In genomic region chr9:20888386-20888765, GRCm38 (mm10) we compare ENCODE assay signal across 7 mouse cellular contexts. TPM values are rescaled to one million over a fixed set of nuclear protein-coding genes. Genes with fewer than 3 reads are reported as not detected.
DNase-seq lines count a peak whose midpoint lies in the region; ATAC-seq and TF ChIP-seq lines count a peak whose summit lies in the region.

No protein-coding gene starts in this region.

- DNase-seq in lung, postnatal 25 days (ENCODE audit: low spot score) = no peak
- no peak for DNase-seq in limb, embryonic 11.5 days (ENCODE audit: low spot score)
- no peak for DNase-seq in left cerebral cortex, postnatal 10 days (ENCODE audit: extremely low spot score in 1 of 2, low spot score in 2 of 2)
- DNase-seq in cerebellum, adult 18-20 months = no peak

- H3K9me3 ChIP-seq in lung, embryonic 16.5 days (ENCODE audit: control insufficient read depth, low read length) = no peaks in the 10 kb centered on the region
- H3K9me3 ChIP-seq in limb, embryonic 11.5 days (ENCODE audit: control insufficient read depth, low read length) = no peaks in the 10 kb centered on the region

- H3K27me3 ChIP-seq in lung, embryonic 16.5 days (ENCODE audit: control insufficient read depth, insufficient read depth, low read depth, low read length) = no peaks in the 10 kb centered on the region
- no peaks in the 10 kb centered on the region for H3K27me3 ChIP-seq in limb, embryonic 11.5 days (ENCODE audit: control insufficient read depth, insufficient read depth, low read length)
- no peaks in the 10 kb centered on the region for H3K27me3 ChIP-seq in small intestine, adult 2 months (ENCODE audit: control insufficient read depth, insufficient read depth, low read length)

- no peak for TF ChIP-seq POLR2A in embryonic fibroblast, embryonic 13.5 days (IDR thresholded peaks at IDR 0.05; ENCODE audit: low read depth, low read length)
- TF ChIP-seq POLR2A in small intestine, adult 2 months (IDR thresholded peaks at IDR 0.05; ENCODE audit: low read depth, low read length) = no peak

- peak overlapping the region; percentile 88 for H3K4me2 ChIP-seq in lung, embryonic 16.5 days (ENCODE audit: low read depth, low read length)
- peak overlapping the region; percentile 36 for H3K4me2 ChIP-seq in limb, embryonic 11.5 days (ENCODE audit: low read depth, severe bottlenecking)

- peak overlapping the region; percentile 93 for H3K9ac ChIP-seq in lung, embryonic 16.5 days (ENCODE audit: low read length)
- H3K9ac ChIP-seq in limb, embryonic 11.5 days (ENCODE audit: low read length) = peak overlapping the region; percentile 58

- intact Hi-C loops in left cerebral cortex, postnatal 10 days (cut with DNase I) = no loop called here

- under 1% methylated on average over 30 of the region's 30 CpGs for WGBS in lung, embryonic 16.5 days
- under 1% methylated on average over 30 of the region's 30 CpGs for WGBS in limb, embryonic 11.5 days
- WGBS in small intestine, adult 2 months = under 1% methylated on average over 30 of the region's 30 CpGs

- H3K27ac ChIP-seq in lung, embryonic 16.5 days (ENCODE audit: low read length) = peak overlapping the region; percentile 95; the same call in 1 of the 2 replicates
- 0 out of 2 replicates have a peak overlapping the region, but pooled peaks have one; percentile 4 for H3K27ac ChIP-seq in embryonic fibroblast, embryonic 13.5 days (ENCODE audit: insufficient read depth, low read length)
- 0 out of 2 replicates have a peak overlapping the region, but pooled peaks have one; percentile 37 for H3K27ac ChIP-seq in limb, embryonic 11.5 days (replicated peaks; ENCODE audit: low read depth, low read length)
- H3K27ac ChIP-seq in small intestine, adult 2 months (ENCODE audit: insufficient read depth, low read depth, low read length) = no peak overlapping the region

- TF ChIP-seq CTCF in embryonic fibroblast, embryonic 13.5 days (IDR thresholded peaks at IDR 0.05; ENCODE audit: borderline replicate concordance, insufficient read depth, low read length) = no peak
- no peak for TF ChIP-seq CTCF in small intestine, adult 2 months (IDR thresholded peaks at IDR 0.05; ENCODE audit: extremely low read depth, insufficient read length, insufficient replicate concordance, low read depth, low read length)

- ATAC-seq in lung, embryonic 16.5 days (ENCODE audit: low read depth) = peak; percentile 37
- peak; percentile 38 for ATAC-seq in limb, embryonic 11.5 days (ENCODE audit: insufficient number of reproducible peaks, low FRiP score, low TSS enrichment, low read depth)

- peaks cover 36% of the 10 kb centered on the region for H3K36me3 ChIP-seq in lung, embryonic 16.5 days (ENCODE audit: control insufficient read depth, insufficient read depth, low read length)
- H3K36me3 ChIP-seq in limb, embryonic 11.5 days (ENCODE audit: control insufficient read depth, insufficient read depth, low read length) = peaks cover 30% of the 10 kb centered on the region
- peaks cover 29% of the 10 kb centered on the region for H3K36me3 ChIP-seq in small intestine, adult 2 months (ENCODE audit: control insufficient read depth, insufficient read depth, low read length)

- peak overlapping the region; percentile 93 for H3K4me3 ChIP-seq in lung, embryonic 16.5 days (ENCODE audit: low read length)
- H3K4me3 ChIP-seq in embryonic fibroblast, embryonic 13.5 days (ENCODE audit: insufficient read depth, low read length) = peak overlapping the region; percentile 87
- peak overlapping the region; percentile 79 for H3K4me3 ChIP-seq in limb, embryonic 11.5 days (ENCODE audit: low read depth, low read length)
- peak overlapping the region; percentile 95 for H3K4me3 ChIP-seq in small intestine, adult 2 months (ENCODE audit: low read depth, low read length)

- peaks cover 5% of the 10 kb centered on the region for H3K4me1 ChIP-seq in lung, embryonic 16.5 days (replicated peaks; ENCODE audit: control insufficient read depth, insufficient read depth, low read length)
- H3K4me1 ChIP-seq in embryonic fibroblast, embryonic 13.5 days (ENCODE audit: control insufficient read depth, insufficient read depth, low read length) = peaks cover 10% of the 10 kb centered on the region
- H3K4me1 ChIP-seq in limb, embryonic 11.5 days (ENCODE audit: control insufficient read depth, insufficient read depth, low read length) = no peaks in the 10 kb centered on the region
- peaks cover 2% of the 10 kb centered on the region; the same call in 1 of the 2 replicates for H3K4me1 ChIP-seq in small intestine, adult 2 months (ENCODE audit: control insufficient read depth, insufficient read depth, insufficient read length, low read length)

RNA-seq across cellular contexts. Expression of gene Ppan, which starts 0.4 kb away (rescaled TPM):
- 57.3 and 64.1 TPM in 2 replicates for polyA plus RNA-seq in lung, embryonic 16.5 days (2015; fragmentation: Nextera tagmentation; extraction: Ambion mirVana)
- polyA plus RNA-seq in embryonic fibroblast, embryonic 13.5 days (2011; ENCODE audit: insufficient read length, low read depth, missing spikeins) = 31.1 and 34.5 TPM in 2 replicates
- polyA plus RNA-seq in limb, embryonic 11.5 days (2014; fragmentation: Nextera tagmentation; extraction: Ambion mirVana) = 83.9 and 87.3 TPM in 2 replicates
- polyA plus RNA-seq in small intestine, adult 2 months (2012; rRNA removed) = 33.4 and 42.2 TPM in 2 replicates
- total RNA-seq in left cerebral cortex, postnatal 10 days (2021) = 10 to 100 TPM; 27.8 to 30.0 TPM

RNA-seq across cellular contexts. Expression of gene Angptl6, which starts 8.8 kb away (rescaled TPM):
- polyA plus RNA-seq in lung, embryonic 16.5 days (2015; fragmentation: Nextera tagmentation; extraction: Ambion mirVana) = 2.7 and 3.1 TPM in 2 replicates
- polyA plus RNA-seq in embryonic fibroblast, embryonic 13.5 days (2011; ENCODE audit: insufficient read length, low read depth, missing spikeins) = 2.9 and 4.9 TPM in 2 replicates
- 2.6 TPM in 2 replicates for polyA plus RNA-seq in limb, embryonic 11.5 days (2014; fragmentation: Nextera tagmentation; extraction: Ambion mirVana)
- 4.3 and 8.0 TPM in 2 replicates for polyA plus RNA-seq in small intestine, adult 2 months (2012; rRNA removed)
- total RNA-seq in left cerebral cortex, postnatal 10 days (2021) = 1 to 10 TPM; 8.8 to 9.7 TPM

RNA-seq across cellular contexts. Expression of gene Eif3g, which starts 10.0 kb away (rescaled TPM):
- 255 and 258 TPM in 2 replicates for polyA plus RNA-seq in lung, embryonic 16.5 days (2015; fragmentation: Nextera tagmentation; extraction: Ambion mirVana)
- polyA plus RNA-seq in embryonic fibroblast, embryonic 13.5 days (2011; ENCODE audit: insufficient read length, low read depth, missing spikeins) = 106 and 107 TPM in 2 replicates
- 377 and 383 TPM in 2 replicates for polyA plus RNA-seq in limb, embryonic 11.5 days (2014; fragmentation: Nextera tagmentation; extraction: Ambion mirVana)
- polyA plus RNA-seq in small intestine, adult 2 months (2012; rRNA removed) = 57.9 and 94.5 TPM in 2 replicates
- total RNA-seq in left cerebral cortex, postnatal 10 days (2021) = 100 to 1,000 TPM; 120 to 127 TPM

RNA-seq across cellular contexts. Expression of gene A230050P20Rik, which starts 19.9 kb away (rescaled TPM):
- 18.8 and 22.4 TPM in 2 replicates for polyA plus RNA-seq in lung, embryonic 16.5 days (2015; fragmentation: Nextera tagmentation; extraction: Ambion mirVana)
- 14.7 and 25.3 TPM in 2 replicates for polyA plus RNA-seq in embryonic fibroblast, embryonic 13.5 days (2011; ENCODE audit: insufficient read length, low read depth, missing spikeins)
- polyA plus RNA-seq in limb, embryonic 11.5 days (2014; fragmentation: Nextera tagmentation; extraction: Ambion mirVana) = 1.2 and 1.4 TPM in 2 replicates
- polyA plus RNA-seq in small intestine, adult 2 months (2012; rRNA removed) = 22.3 and 37.9 TPM in 2 replicates
- 10 to 100 TPM; 48.8 to 50.5 TPM for total RNA-seq in left cerebral cortex, postnatal 10 days (2021)
